Mouse (Mus musculus): ENCODE measurements around the gene Lpcat2.

Lpcat2 gene

DNA sequence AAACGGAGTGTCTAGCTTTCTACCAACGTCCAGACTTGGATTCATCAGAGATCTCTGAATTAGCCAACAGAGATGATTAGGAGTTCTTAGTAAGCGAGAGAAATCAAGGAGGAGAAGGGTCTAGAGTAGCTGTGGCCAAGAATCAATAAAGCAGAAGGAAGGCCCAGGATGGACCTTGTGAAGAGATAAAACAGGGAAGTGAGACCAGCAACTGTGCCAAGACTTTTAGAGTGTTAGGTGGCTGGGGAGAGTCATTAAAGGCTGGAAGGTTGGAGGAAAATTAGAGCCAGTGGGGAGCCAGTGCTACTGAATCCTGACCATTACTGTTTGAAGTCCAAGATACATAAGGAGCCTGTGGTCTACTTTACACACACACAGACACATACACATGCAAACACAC is 56.3 kb downstream of the Lpcat2 start:
- no peak for DNase-seq (ENCODE audit: low spot score in 2 of 2)

DNA sequence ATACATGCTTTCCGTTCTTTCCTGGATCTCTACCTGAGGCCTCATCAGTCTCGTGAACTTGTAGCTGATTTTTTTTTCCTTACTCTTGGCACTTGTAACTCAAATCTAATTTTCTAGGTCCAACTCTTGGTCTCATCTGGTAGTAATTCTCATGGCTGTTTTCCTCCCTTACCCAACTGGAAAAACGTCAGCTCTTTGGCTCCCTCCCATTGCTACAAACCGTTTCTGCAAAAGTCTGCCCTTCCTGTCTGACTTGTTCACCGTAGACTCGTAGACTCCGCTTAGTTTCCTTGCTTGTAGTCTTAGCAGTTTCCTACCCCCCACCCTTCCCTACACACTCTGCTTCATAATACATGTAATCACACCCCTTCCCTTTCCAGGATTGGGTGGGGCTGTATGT is 58.3 kb downstream of the Lpcat2 start:
- DNase-seq (ENCODE audit: low spot score in 2 of 2): no peak

GRCm38 (mm10) chr8:92916082-92916481 is 60.9 kb downstream of the Lpcat2 start:
- no peak for DNase-seq (ENCODE audit: low spot score in 2 of 2)

DNA sequence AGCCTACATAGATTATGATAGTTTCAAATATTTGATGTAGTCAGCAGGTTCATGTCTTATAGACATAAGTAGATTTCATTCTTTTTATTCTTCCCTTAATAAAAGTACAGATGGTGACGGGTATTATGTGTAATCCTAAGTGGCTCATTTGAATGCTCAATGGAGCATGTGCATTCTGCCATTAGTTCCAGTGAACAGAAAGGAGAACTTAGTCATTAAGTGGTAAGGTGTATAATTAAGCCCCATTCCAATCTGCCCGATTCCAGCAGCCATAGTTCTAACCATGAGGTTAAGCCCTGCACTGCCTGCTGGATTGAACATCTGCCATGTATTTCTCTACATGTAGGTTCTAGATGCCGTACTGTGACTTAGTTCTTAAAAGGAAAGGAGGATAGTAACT is 66.6 kb downstream of the Lpcat2 start:
- no peak for DNase-seq (ENCODE audit: low spot score in 2 of 2)

DNA sequence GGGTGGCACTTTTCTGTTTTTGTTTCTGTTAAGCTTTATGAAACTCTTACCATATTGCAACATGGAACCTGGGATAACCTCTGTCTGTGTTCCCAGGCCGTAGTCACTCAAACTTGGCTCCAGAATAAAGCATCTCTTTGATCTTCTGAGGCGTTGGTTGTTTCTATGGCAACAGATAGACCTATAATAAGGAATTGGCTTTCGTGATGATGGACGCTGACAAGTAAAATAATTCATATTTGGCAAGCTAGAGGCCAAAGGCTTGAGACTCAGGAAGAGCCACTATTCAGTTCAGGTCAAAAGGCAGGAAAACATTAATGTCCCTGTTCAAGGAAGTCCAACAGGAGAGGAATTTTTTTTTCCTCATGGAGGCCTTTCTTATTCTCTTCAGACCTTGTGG is 73.8 kb downstream of the Lpcat2 start:
- no peak for DNase-seq (ENCODE audit: low spot score in 2 of 2)

DNA sequence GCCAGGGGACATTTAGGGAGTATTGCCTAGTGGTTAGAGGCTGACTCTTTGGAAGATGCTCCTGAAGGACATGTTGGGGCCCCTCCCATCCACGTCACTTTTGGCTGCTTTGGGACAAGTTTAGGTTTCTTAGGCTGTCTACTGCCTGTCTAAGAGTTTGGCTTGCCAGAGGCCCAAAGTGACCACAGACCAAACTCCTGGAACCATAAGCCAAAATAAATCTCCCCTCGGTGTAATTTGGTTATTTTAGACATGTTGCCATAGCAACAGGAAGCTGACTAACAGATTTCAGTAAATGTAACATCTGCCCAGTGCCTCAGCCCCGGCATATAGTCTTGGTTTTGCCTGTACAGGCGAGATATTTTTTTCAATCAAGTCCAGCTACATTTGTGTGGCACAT is 82.9 kb downstream of the Lpcat2 start:
- DNase-seq (ENCODE audit: low spot score in 2 of 2): no peak

GRCm38 (mm10) chr8:92949071-92949470 is 93.9 kb downstream of the Lpcat2 start:
- no peak for DNase-seq (ENCODE audit: low spot score in 2 of 2)

DNA sequence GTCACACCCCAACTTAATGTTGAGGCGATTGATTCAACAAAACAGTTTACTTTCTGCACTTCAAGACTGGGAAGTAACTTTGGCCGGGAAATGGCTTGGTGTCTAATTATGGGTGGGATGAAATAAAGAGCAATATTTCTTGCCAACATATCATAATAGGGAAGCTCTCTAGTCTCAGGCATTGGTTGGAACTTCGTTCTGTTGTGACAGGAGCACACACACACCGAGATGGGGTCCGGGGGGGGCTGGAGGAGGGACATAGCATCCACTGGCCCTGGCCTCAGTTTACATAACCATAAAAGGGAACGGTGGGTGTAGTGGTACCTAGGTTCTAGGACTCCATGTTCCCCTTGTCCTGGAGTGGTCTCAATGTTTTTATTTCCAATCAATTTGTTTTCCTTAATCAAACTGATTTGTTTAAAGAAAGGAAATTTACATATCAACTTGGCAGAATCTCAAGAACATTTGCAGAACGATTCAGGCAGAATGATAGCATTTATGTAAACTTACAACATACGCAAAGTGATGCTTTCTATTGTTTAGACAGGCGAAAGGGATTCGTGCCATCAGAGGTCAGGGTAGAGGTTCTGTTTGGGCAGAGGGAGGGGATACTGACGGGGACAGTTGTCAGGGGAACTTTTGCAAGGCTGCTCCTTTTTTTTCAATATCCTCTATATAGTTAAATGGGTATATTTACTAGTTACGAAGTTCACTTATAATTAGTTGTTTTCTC is 95.7 kb downstream of the Lpcat2 start:
- no peak for DNase-seq (ENCODE audit: low spot score in 2 of 2)

GRCm38 (mm10) chr8:92954044-92954443 is 98.9 kb downstream of the Lpcat2 start:
- DNase-seq (ENCODE audit: low spot score in 2 of 2): no peak

DNA sequence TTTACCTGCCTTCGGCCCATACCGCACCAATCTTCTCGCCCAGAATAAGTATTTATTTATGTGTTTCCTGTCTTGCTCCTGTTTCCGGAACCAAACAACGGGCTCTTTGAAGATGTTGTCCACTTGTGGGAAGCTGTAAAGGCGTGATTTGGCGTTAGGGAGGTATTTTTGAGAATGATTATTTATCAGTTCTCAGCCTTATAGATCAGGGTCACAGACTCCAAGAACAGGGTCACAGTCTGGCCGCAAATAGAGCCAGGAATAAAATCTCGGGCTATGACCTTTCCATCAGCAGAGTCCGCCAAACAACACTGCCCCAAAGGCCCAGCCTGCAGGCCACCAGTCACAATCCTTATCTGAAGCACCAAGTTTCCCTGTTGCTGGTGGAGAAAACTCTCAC is 104.6 kb downstream of the Lpcat2 start, which contains the start of gene Slc6a2:
Gene Slc6a2 (plus strand): TSS at position 301 of the 400 bp plus-strand sequence.
- DNase-seq (ENCODE audit: low spot score in 2 of 2): no peak

DNA sequence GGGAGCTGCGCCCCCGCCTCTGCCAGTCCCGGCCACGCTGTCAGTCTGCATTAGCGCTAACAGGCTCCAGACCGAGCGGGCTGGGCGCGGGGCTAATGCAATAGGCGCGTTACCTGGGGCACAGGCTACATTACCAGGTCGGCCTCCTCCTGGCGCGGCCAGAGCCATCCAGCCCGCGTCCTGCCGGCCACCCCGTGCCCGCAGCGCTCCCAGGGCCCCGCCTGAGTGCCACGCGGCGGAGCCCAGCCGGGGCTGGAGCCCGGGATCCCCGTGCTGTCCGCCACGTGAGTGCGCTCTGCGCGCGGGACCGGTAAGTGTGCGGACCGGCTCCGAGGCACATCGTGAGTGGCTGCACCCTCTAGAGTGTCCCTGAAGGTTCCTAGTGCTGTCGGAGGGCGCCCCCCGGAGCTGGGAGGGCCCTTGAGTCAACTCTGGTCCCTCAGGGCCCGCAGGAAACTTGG is 105.3 kb downstream of the Lpcat2 start:
- no peak for DNase-seq (ENCODE audit: low spot score in 2 of 2)

DNA sequence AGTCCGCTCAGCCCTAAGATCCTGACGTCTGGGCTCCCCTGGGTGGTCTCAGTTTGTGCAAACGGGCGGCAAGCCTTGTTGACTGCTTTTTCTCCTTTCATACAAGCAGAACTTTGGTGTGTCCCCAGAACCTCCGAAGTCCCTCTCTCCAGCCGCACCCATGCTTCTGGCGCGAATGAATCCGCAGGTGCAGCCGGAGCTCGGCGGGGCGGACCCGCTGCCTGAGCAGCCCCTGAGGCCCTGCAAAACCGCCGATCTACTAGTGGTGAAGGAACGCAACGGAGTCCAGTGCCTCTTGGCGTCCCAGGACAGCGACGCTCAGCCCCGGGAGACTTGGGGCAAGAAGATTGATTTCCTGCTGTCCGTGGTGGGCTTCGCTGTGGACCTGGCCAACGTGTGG is 105.9 kb downstream of the Lpcat2 start:
- no peak for DNase-seq (ENCODE audit: low spot score in 2 of 2)

- no peak for DNase-seq (ENCODE audit: low spot score in 2 of 2)
These were observed 109.4 kb downstream of the Lpcat2 start for GRCm38 (mm10) chr8:92964556-92964955.

Measured in urinary bladder, postnatal 4 days (tissue).